Mouse (Mus musculus): ENCODE measurements at regions not wholly inside any gene's neighbourhood (a gene's known extent, or its start where the extent isn't known, plus 50 kb on each side); places are given as distances from the start of the nearest gene placed in this dataset.

- DNase-seq (ENCODE audit: low spot score), result no peak
These were observed 124.9 kb upstream of the Nmur2 start for GRCm38 (mm10) chr11:56165759-56166158.

DNA sequence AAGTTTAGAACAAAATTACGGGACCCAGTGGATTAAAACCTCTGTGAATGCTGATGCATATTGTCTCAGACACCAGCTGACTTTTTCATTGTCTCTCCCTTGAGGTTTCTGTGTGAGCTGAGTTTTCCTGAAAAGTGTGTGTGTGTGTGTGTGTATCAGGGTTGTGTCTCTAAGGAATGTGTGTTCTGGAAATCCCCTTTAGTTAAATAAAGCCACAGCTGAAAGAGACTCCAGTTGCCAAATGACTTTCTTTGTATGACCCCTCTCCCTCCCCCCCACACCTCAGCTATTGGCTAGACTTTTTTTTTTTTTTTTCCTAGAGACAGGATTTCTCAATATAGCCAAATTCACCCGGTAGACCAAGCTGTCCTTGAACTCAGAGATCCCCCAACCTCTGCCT is 119.5 kb upstream of the Nmur2 start:
- DNase-seq (ENCODE audit: low spot score), result no peak

- DNase-seq (ENCODE audit: low spot score), result peak; percentile 16
These were observed 118.7 kb upstream of the Nmur2 start for GRCm38 (mm10) chr11:56159412-56160074.

- no peak for DNase-seq (ENCODE audit: low spot score)
These were observed 110.1 kb upstream of the Nmur2 start for GRCm38 (mm10) chr11:56150825-56151342.

- no peak for DNase-seq (ENCODE audit: low spot score)
These were observed 108.9 kb upstream of the Nmur2 start for GRCm38 (mm10) chr11:56149752-56150151.

- no peak for DNase-seq (ENCODE audit: low spot score)
These were observed 108.1 kb upstream of the Nmur2 start for GRCm38 (mm10) chr11:56148956-56149355.

GRCm38 (mm10) chr11:56146708-56147107 is 105.9 kb upstream of the Nmur2 start:
- DNase-seq (ENCODE audit: low spot score), result no peak

DNA sequence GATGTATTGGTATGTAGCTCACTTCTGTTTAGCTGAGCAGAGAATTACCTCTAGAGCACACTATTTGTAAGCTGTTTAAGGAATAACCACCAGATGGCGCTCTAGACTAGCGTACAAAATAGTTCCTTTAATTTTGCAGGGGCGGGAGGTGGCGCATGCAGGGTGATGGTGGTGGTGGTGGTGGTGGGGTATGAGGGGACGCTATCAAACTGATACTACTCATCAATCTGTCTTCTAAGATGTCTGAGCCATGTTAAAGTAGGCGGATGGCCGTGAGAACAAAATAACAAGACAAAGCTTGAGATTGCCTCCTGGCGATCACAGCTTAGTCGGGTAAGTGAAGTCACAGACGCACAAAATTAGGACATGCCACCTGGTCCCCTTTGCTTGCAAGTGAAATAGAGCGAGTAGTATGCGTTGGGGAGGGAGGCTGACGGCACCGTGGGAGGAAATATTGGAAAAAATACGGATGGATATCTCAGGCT is 90.6 kb upstream of the Nmur2 start:
- DNase-seq (ENCODE audit: low spot score), result peak; percentile 9

DNA sequence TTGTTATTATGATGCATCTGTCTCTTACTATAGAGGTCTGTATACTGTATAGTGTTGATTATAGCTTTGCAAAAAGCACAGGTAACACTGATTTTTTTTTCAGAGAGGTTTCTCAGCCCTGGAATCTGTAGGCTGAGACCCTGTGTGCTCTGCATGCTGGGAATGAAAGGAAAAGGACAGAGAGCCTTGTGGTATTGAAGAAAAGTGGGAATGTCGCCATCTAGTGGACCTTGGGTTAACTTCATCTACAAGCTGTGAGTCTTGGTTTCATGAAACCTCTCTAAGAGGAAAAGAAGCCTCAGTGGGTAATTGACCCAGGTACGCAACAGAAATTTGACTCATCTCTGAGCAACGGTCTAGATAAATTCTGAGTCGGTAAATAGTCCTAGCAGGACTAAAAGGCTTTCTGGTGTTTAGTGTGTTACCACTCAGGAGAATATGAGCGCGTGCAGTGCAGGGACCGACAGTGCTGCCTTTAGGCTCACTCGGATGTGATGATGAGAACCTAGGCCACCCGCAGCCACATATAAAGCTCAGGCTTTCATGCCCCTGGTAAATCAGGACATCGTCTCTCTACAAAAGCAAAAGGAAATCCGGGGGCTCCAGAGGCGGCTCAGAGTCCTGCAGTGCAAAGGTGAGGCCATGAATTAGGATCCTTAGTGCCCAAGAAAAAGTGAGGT is 75.9 kb upstream of the Nmur2 start:
- peak; percentile 6 for DNase-seq (ENCODE audit: low spot score)

- peak; percentile 36 for DNase-seq (ENCODE audit: low spot score)
These were observed 67.1 kb upstream of the Nmur2 start for GRCm38 (mm10) chr11:56107929-56108328.

DNA sequence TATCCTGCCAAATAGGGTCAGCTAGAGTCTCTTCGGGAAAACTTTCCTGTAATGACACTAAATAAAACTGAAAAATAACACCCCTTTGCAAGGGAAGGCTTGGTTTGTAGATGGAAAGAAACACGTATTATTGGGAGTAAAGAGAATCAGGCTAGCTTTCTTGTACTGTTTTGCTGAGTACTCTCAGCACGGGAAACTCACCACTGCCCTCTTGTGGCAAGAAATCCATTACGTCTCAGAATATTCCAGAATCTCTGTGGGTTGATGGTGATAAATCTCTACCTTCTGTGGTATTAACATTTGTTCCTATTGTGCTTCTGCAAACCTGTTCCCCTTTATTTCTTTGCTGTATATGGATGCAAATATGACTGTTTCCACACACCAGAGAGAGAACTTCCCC is 64.8 kb upstream of the Nmur2 start:
- no peak for DNase-seq (ENCODE audit: low spot score)

- no peak for DNase-seq (ENCODE audit: low spot score)
These were observed 52.1 kb upstream of the Nmur2 start for GRCm38 (mm10) chr11:56092891-56093290.

Measured in testis, postnatal 14 days (tissue).